Mouse (Mus musculus): ENCODE measurements around the gene Arhgap29. TPM values are rescaled to one million over a fixed set of nuclear protein-coding genes. Genes with fewer than 3 reads are reported as not detected.

The Arhgap29 gene
- total and polyA plus RNA-seq, 2 experiments, result 16.4 to 60.5 TPM

GRCm38 (mm10) chr3:121937036-121937435 lies 15.3 kb upstream of the Arhgap29 start:
- TF ChIP-seq POLR2A (IDR thresholded peaks at IDR 0.05; ENCODE audit: extremely low read depth, insufficient read depth, low read length) (no peak), CTCF (IDR thresholded peaks at IDR 0.05; ENCODE audit: low read depth, low read length) (no peak)
- peak; percentile 77 for DNase-seq (ENCODE audit: extremely low read depth, low read depth, low spot score)
- H3K27ac ChIP-seq (replicated peaks; ENCODE audit: insufficient read depth, low read depth, low read length), result no peak overlapping the region
- H3K79me2 ChIP-seq (ENCODE audit: control insufficient read depth, insufficient read depth, low read length), result no peaks in the 10 kb centered on the region
- no peak overlapping the region for H3K9ac ChIP-seq (ENCODE audit: low read depth, low read length)
- H3K4me1 ChIP-seq (ENCODE audit: control insufficient read depth, insufficient read depth, low read length), result peaks cover 6% of the 10 kb centered on the region; the same call in 1 of the 2 replicates
- H3K4me3 ChIP-seq (ENCODE audit: insufficient read depth, low read depth, low read length), result no peak overlapping the region
- WGBS, result 46% methylated on average over 6 of the region's 6 CpGs
- H3K36me3 ChIP-seq (ENCODE audit: control insufficient read depth, insufficient read depth, low read length), result no peaks in the 10 kb centered on the region
- H3K27me3 ChIP-seq (ENCODE audit: control insufficient read depth, insufficient read depth, low read length), result no peaks in the 10 kb centered on the region

GRCm38 (mm10) chr3:121939658-121940057 lies 12.7 kb upstream of the Arhgap29 start:
- TF ChIP-seq POLR2A (IDR thresholded peaks at IDR 0.05; ENCODE audit: extremely low read depth, insufficient read depth, low read length) (no peak), CTCF (IDR thresholded peaks at IDR 0.05; ENCODE audit: low read depth, low read length) (no peak)
- Histone ChIP-seq H3K4me1 (ENCODE audit: control insufficient read depth, insufficient read depth, low read length) (peaks cover 6% of the 10 kb centered on the region; the same call in 1 of the 2 replicates), H3K36me3 (ENCODE audit: control insufficient read depth, insufficient read depth, low read length) (no peaks in the 10 kb centered on the region), H3K79me2 (ENCODE audit: control insufficient read depth, insufficient read depth, low read length) (no peaks in the 10 kb centered on the region), H3K9ac (ENCODE audit: low read depth, low read length) (no peak overlapping the region), H3K27ac (replicated peaks; ENCODE audit: insufficient read depth, low read depth, low read length) (no peak overlapping the region), H3K4me3 (ENCODE audit: insufficient read depth, low read depth, low read length) (no peak overlapping the region), H3K27me3 (ENCODE audit: control insufficient read depth, insufficient read depth, low read length) (no peaks in the 10 kb centered on the region)
- no peak for DNase-seq (ENCODE audit: extremely low read depth, low read depth, low spot score)
- 91% methylated on average over 1 of the region's 1 CpGs for WGBS

GRCm38 (mm10) chr3:121940094-121940889 lies 12.0 kb upstream of the Arhgap29 start:
- Histone ChIP-seq H3K9ac (ENCODE audit: low read depth, low read length) (no peak overlapping the region), H3K27ac (replicated peaks; ENCODE audit: insufficient read depth, low read depth, low read length) (no peak overlapping the region), H3K4me3 (ENCODE audit: insufficient read depth, low read depth, low read length) (no peak overlapping the region), H3K36me3 (ENCODE audit: control insufficient read depth, insufficient read depth, low read length) (no peaks in the 10 kb centered on the region), H3K4me1 (ENCODE audit: control insufficient read depth, insufficient read depth, low read length) (peaks cover 6% of the 10 kb centered on the region; the same call in 1 of the 2 replicates), H3K79me2 (ENCODE audit: control insufficient read depth, insufficient read depth, low read length) (no peaks in the 10 kb centered on the region), H3K27me3 (ENCODE audit: control insufficient read depth, insufficient read depth, low read length) (no peaks in the 10 kb centered on the region)
- DNase-seq (ENCODE audit: extremely low read depth, low read depth, low spot score), result no peak
- 78% methylated on average over 8 of the region's 8 CpGs for WGBS
- TF ChIP-seq CTCF (IDR thresholded peaks at IDR 0.05; ENCODE audit: low read depth, low read length), result no peak
- no peak for TF ChIP-seq POLR2A (IDR thresholded peaks at IDR 0.05; ENCODE audit: extremely low read depth, insufficient read depth, low read length)

GRCm38 (mm10) chr3:121941204-121941745 lies 11.1 kb upstream of the Arhgap29 start:
- no peak for DNase-seq (ENCODE audit: extremely low read depth, low read depth, low spot score)
- WGBS, result 91% methylated on average over 11 of the region's 11 CpGs
- TF ChIP-seq POLR2A (IDR thresholded peaks at IDR 0.05; ENCODE audit: extremely low read depth, insufficient read depth, low read length) (no peak), CTCF (IDR thresholded peaks at IDR 0.05; ENCODE audit: low read depth, low read length) (no peak)
- H3K79me2 ChIP-seq (ENCODE audit: control insufficient read depth, insufficient read depth, low read length), result no peaks in the 10 kb centered on the region
- no peaks in the 10 kb centered on the region for H3K36me3 ChIP-seq (ENCODE audit: control insufficient read depth, insufficient read depth, low read length)
- H3K4me1 ChIP-seq (ENCODE audit: control insufficient read depth, insufficient read depth, low read length), result peaks cover 4% of the 10 kb centered on the region; the same call in 1 of the 2 replicates
- no peak overlapping the region for H3K9ac ChIP-seq (ENCODE audit: low read depth, low read length)
- no peak overlapping the region for H3K4me3 ChIP-seq (ENCODE audit: insufficient read depth, low read depth, low read length)
- no peaks in the 10 kb centered on the region for H3K27me3 ChIP-seq (ENCODE audit: control insufficient read depth, insufficient read depth, low read length)
- no peak overlapping the region for H3K27ac ChIP-seq (replicated peaks; ENCODE audit: insufficient read depth, low read depth, low read length)

- peak; percentile 44 for DNase-seq (ENCODE audit: extremely low read depth, low read depth, low spot score)
- 27% methylated on average over 2 of the region's 2 CpGs for WGBS
- H3K27me3 ChIP-seq (ENCODE audit: control insufficient read depth, insufficient read depth, low read length), result no peaks in the 10 kb centered on the region
- H3K9ac ChIP-seq (ENCODE audit: low read depth, low read length), result no peak overlapping the region
- peaks cover 7% of the 10 kb centered on the region; the same call in 1 of the 2 replicates for H3K4me1 ChIP-seq (ENCODE audit: control insufficient read depth, insufficient read depth, low read length)
- H3K27ac ChIP-seq (replicated peaks; ENCODE audit: insufficient read depth, low read depth, low read length), result no peak overlapping the region
- no peaks in the 10 kb centered on the region for H3K36me3 ChIP-seq (ENCODE audit: control insufficient read depth, insufficient read depth, low read length)
- TF ChIP-seq POLR2A (IDR thresholded peaks at IDR 0.05; ENCODE audit: extremely low read depth, insufficient read depth, low read length) (no peak), CTCF (IDR thresholded peaks at IDR 0.05; ENCODE audit: low read depth, low read length) (no peak)
- H3K4me3 ChIP-seq (ENCODE audit: insufficient read depth, low read depth, low read length), result no peak overlapping the region
- H3K79me2 ChIP-seq (ENCODE audit: control insufficient read depth, insufficient read depth, low read length), result no peaks in the 10 kb centered on the region
These were observed 6.4 kb upstream of the Arhgap29 start for GRCm38 (mm10) chr3:121945957-121946356.

- Histone ChIP-seq H3K27ac (replicated peaks; ENCODE audit: insufficient read depth, low read depth, low read length) (no peak overlapping the region), H3K79me2 (ENCODE audit: control insufficient read depth, insufficient read depth, low read length) (no peaks in the 10 kb centered on the region), H3K9ac (ENCODE audit: low read depth, low read length) (no peak overlapping the region), H3K4me1 (ENCODE audit: control insufficient read depth, insufficient read depth, low read length) (peaks cover 7% of the 10 kb centered on the region; the same call in 1 of the 2 replicates), H3K36me3 (ENCODE audit: control insufficient read depth, insufficient read depth, low read length) (no peaks in the 10 kb centered on the region), H3K4me3 (ENCODE audit: insufficient read depth, low read depth, low read length) (no peak overlapping the region), H3K27me3 (ENCODE audit: control insufficient read depth, insufficient read depth, low read length) (no peaks in the 10 kb centered on the region)
- TF ChIP-seq POLR2A (IDR thresholded peaks at IDR 0.05; ENCODE audit: extremely low read depth, insufficient read depth, low read length), result no peak
- no peak for TF ChIP-seq CTCF (IDR thresholded peaks at IDR 0.05; ENCODE audit: low read depth, low read length)
- DNase-seq (ENCODE audit: extremely low read depth, low read depth, low spot score), result no peak
These were observed 5.6 kb upstream of the Arhgap29 start for GRCm38 (mm10) chr3:121946765-121947164.
